Comparison of ENCODE assay signal across 8 mouse cellular contexts in the genomic region with DNA sequence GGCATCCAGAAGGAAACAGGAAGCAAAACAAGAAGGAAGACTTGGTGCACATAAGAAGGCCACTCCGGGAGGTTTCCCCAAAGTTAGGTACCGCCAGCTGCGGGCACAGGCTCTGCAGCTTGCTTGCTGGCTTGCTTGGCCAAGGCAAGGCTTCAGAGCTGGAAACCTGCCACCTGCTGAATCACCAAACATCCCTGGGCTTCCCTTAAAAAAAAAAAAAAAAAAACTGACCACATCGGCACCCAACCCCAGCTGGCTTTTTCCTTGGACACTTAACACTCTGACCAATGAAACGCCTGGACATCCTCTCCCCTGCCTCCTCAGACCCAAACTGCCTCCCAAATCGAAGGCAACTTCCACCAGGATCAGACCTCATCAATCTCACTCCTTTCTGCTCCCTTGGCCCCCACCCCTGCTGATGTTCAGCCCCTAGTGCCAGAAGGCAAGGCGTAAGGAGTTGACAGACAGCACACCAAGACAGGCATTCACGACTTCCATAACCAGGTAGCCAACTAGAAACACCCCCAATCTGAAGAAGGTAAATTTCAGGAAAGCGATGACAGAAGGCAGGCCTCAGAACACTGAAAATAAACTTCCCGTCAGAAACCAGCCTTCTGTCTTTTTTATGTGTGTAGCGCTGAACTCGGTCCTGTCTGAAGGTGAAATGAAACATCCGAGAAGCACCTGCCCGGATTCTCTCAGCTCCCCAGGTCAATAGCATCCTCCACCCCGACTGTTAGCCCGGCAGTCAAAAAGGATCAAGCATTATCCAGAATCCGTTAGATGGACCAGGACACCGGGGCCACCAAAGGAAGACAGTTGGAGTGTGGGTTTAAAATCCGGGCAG. TPM values are rescaled to one million over a fixed set of nuclear protein-coding genes. Genes with fewer than 3 reads are reported as not detected.
DNase-seq lines count a peak whose midpoint lies in the region; ATAC-seq and TF ChIP-seq lines count a peak whose summit lies in the region.

No protein-coding gene starts in this region.

- peak overlapping the region; percentile 3; the same call in 1 of the 2 replicates for H3K27ac ChIP-seq in embryonic fibroblast, embryonic 13.5 days (ENCODE audit: insufficient read depth, low read length)
- peak overlapping the region; percentile 91 for H3K27ac ChIP-seq in heart, postnatal 0 days (ENCODE audit: low read depth)
- peak overlapping the region; percentile 51 for H3K27ac ChIP-seq in lung, embryonic 16.5 days (ENCODE audit: low read length)

- H3K27me3 ChIP-seq in heart, postnatal 0 days (ENCODE audit: control insufficient read depth, insufficient read depth, low read length) = no peaks in the 10 kb centered on the region
- no peaks in the 10 kb centered on the region for H3K27me3 ChIP-seq in lung, embryonic 16.5 days (ENCODE audit: control insufficient read depth, insufficient read depth, low read depth, low read length)

- no peak for TF ChIP-seq EP300 in heart, postnatal 0 days (IDR thresholded peaks at IDR 0.05; ENCODE audit: low read depth)

- no peak for TF ChIP-seq CTCF in embryonic fibroblast, embryonic 13.5 days (IDR thresholded peaks at IDR 0.05; ENCODE audit: borderline replicate concordance, insufficient read depth, low read length)
- TF ChIP-seq CTCF in heart, postnatal 0 days (IDR thresholded peaks at IDR 0.05; ENCODE audit: low read depth) = no peak

- H3K9ac ChIP-seq in heart, postnatal 0 days (replicated peaks; ENCODE audit: low read depth, low read length) = peak overlapping the region; percentile 80
- peak overlapping the region; percentile 95 for H3K9ac ChIP-seq in lung, embryonic 16.5 days (ENCODE audit: low read length)

- 16% methylated on average over 19 of the region's 19 CpGs for WGBS in heart, postnatal 0 days
- 9% methylated on average over 19 of the region's 19 CpGs for WGBS in lung, embryonic 16.5 days

- peak; percentile 61 for TF ChIP-seq POLR2A in embryonic fibroblast, embryonic 13.5 days (IDR thresholded peaks at IDR 0.05; ENCODE audit: low read depth, low read length)

- peak overlapping the region; percentile 61 for H3K4me3 ChIP-seq in embryonic fibroblast, embryonic 13.5 days (ENCODE audit: insufficient read depth, low read length)
- H3K4me3 ChIP-seq in heart, postnatal 0 days (ENCODE audit: low read depth, low read length) = peak overlapping the region; percentile 85
- peak overlapping the region; percentile 85 for H3K4me3 ChIP-seq in lung, embryonic 16.5 days (ENCODE audit: low read length)

- DNase-seq in B cell, adult 2 months = peak; percentile 24 to 30
- peak; percentile 95 for DNase-seq in adipocyte (ENCODE audit: low spot score)
- DNase-seq in heart, postnatal 0 days (ENCODE audit: low spot score) = peak; percentile 22
- peak; percentile 86 for DNase-seq in kidney, postnatal 14 days
- DNase-seq in right cerebral cortex, postnatal 14 days = peak; percentile 53
- DNase-seq in spleen, postnatal 36 days (ENCODE audit: low spot score in 2 of 2) = no peak

- no peaks in the 10 kb centered on the region for H3K9me3 ChIP-seq in heart, postnatal 0 days (replicated peaks; ENCODE audit: control insufficient read depth, low read length)
- peaks cover 2% of the 10 kb centered on the region for H3K9me3 ChIP-seq in lung, embryonic 16.5 days (ENCODE audit: control insufficient read depth, low read length)

- H3K4me1 ChIP-seq in embryonic fibroblast, embryonic 13.5 days (ENCODE audit: control insufficient read depth, insufficient read depth, low read length) = no peaks in the 10 kb centered on the region
- H3K4me1 ChIP-seq in heart, postnatal 0 days (ENCODE audit: control insufficient read depth, insufficient read depth) = peaks cover 6% of the 10 kb centered on the region
- H3K4me1 ChIP-seq in lung, embryonic 16.5 days (replicated peaks; ENCODE audit: control insufficient read depth, insufficient read depth, low read length) = peaks cover 27% of the 10 kb centered on the region

- H3K36me3 ChIP-seq in heart, postnatal 0 days (replicated peaks; ENCODE audit: control insufficient read depth, insufficient read depth, low read length) = no peaks in the 10 kb centered on the region
- H3K36me3 ChIP-seq in lung, embryonic 16.5 days (ENCODE audit: control insufficient read depth, insufficient read depth, low read length) = no peaks in the 10 kb centered on the region

- no peak for ATAC-seq in heart, postnatal 0 days (ENCODE audit: insufficient read depth, low read depth)
- ATAC-seq in lung, embryonic 16.5 days (ENCODE audit: low read depth) = no peak

- peak overlapping the region; percentile 97 for H3K4me2 ChIP-seq in heart, postnatal 0 days (ENCODE audit: low read depth, low read length)
- peak overlapping the region; percentile 92 for H3K4me2 ChIP-seq in lung, embryonic 16.5 days (ENCODE audit: low read depth, low read length)

RNA-seq across cellular contexts. Expression of a gene that starts 2.7 kb away (rescaled TPM):
- 42.2 and 56.5 TPM in 2 replicates for polyA plus RNA-seq in embryonic fibroblast, embryonic 13.5 days (2011; ENCODE audit: insufficient read length, low read depth, missing spikeins)
- total RNA-seq in heart, postnatal 0 days (2014; rRNA removed; ENCODE audit: low replicate concordance) = 52.0 and 78.8 TPM in 2 replicates
- 29.4 and 31.1 TPM in 2 replicates for polyA plus RNA-seq in heart, postnatal 0 days (2015; fragmentation: Nextera tagmentation; extraction: Ambion mirVana)
- polyA plus RNA-seq in lung, embryonic 16.5 days (2015; fragmentation: Nextera tagmentation; extraction: Ambion mirVana) = 63.3 and 68.5 TPM in 2 replicates

Comparison
In these comparisons a context has a peak if more than half of its experiments do, and no peak if none do; other contexts are left out.
1. DNase-seq: peak in B cell, adult 2 months (2 of 2), adipocyte (single experiment), heart, postnatal 0 days (single experiment), kidney, postnatal 14 days (single experiment) and right cerebral cortex, postnatal 14 days (single experiment); none in spleen, postnatal 36 days (0 of 2).
2. H3K27ac ChIP-seq: peak in every context shown above with its lines; median percentile 91 in heart, postnatal 0 days; 51 in lung, embryonic 16.5 days; 3 in embryonic fibroblast, embryonic 13.5 days.
3. Peak in every context shown above with its lines, with median percentiles within 50 percentile points of each other: H3K4me3 ChIP-seq.